In genomic region chrX:38650404-38651039, GRCm38 (mm10) we compare ENCODE assay signal across 13 mouse cellular contexts. TPM values are rescaled to one million over a fixed set of nuclear protein-coding genes. Genes with fewer than 3 reads are reported as not detected.
A peak's percentile ranks its signal among the peaks of the same experiment; 100 is the strongest.
DNase-seq lines count a peak whose midpoint lies in the region; ATAC-seq and TF ChIP-seq lines count a peak whose summit lies in the region.
"Had no signal": no experiment of that assay in that cellular context is flagged by ENCODE, and none has a peak within 500 bp of the region (broad histone marks: within the 10 kb centered on the region; RNA-seq: fewer than 3 reads in every experiment).

No protein-coding gene starts in this region.

- 65% methylated on average over 9 of the region's 9 CpGs for WGBS in heart, adult 2 months
- WGBS in heart, embryonic 11.5 days (ENCODE audit: insufficient replicate concordance) = 63% methylated on average over 9 of the region's 9 CpGs
- 44% methylated on average over 9 of the region's 9 CpGs for WGBS in liver, adult 2 months
- 55% methylated on average over 9 of the region's 9 CpGs for WGBS in liver, embryonic 12.5 days (ENCODE audit: insufficient replicate concordance)
- WGBS in limb, embryonic 15.5 days = 45% methylated on average over 9 of the region's 9 CpGs
- 72% methylated on average over 9 of the region's 9 CpGs for WGBS in forebrain, embryonic 10.5 days

- no peaks in the 10 kb centered on the region for H3K4me1 ChIP-seq in heart, adult 2 months (ENCODE audit: control insufficient read depth, insufficient read depth, low read length)
- no peaks in the 10 kb centered on the region for H3K4me1 ChIP-seq in heart, embryonic 11.5 days (ENCODE audit: control insufficient read depth, insufficient read depth, low read length)
- no peaks in the 10 kb centered on the region for H3K4me1 ChIP-seq in liver, adult 2 months (ENCODE audit: control insufficient read depth, insufficient read depth, low read length)
- H3K4me1 ChIP-seq in liver, embryonic 12.5 days = no peaks in the 10 kb centered on the region
- no peaks in the 10 kb centered on the region for H3K4me1 ChIP-seq in limb, embryonic 15.5 days
- H3K4me1 ChIP-seq in forebrain, embryonic 10.5 days = 0 out of 2 replicates have a peak, but pooled peaks cover 4% of the 10 kb centered on the region
- H3K4me1 ChIP-seq: forebrain, embryonic 13.5 days had no signal

- H3K79me2 ChIP-seq in heart, adult 2 months (replicated peaks; ENCODE audit: control insufficient read depth, insufficient read depth, low read length) = no peaks in the 10 kb centered on the region
- H3K79me2 ChIP-seq in liver, adult 2 months (ENCODE audit: control insufficient read depth, insufficient read depth, low read length) = no peaks in the 10 kb centered on the region

- H3K4me2 ChIP-seq in heart, embryonic 11.5 days = no peak overlapping the region
- H3K4me2 ChIP-seq in liver, embryonic 12.5 days = no peak overlapping the region
- H3K4me2 ChIP-seq in limb, embryonic 15.5 days = peak overlapping the region; percentile 12; the same call in 1 of the 2 replicates
- H3K4me2 ChIP-seq: forebrain, embryonic 13.5 days had no signal

- TF ChIP-seq POLR2A in heart, adult 2 months (IDR thresholded peaks at IDR 0.05; ENCODE audit: insufficient read depth, low read depth, low read length) = no peak
- no peak for TF ChIP-seq POLR2A in liver, adult 2 months (IDR thresholded peaks at IDR 0.05; ENCODE audit: extremely low read depth, insufficient read depth, low read length)

- intact Hi-C loops in heart, adult 2 months (cut with DNase I) = loop anchor here (2.0 kb wide), 1 partner anchor 136 kb away; no protein-coding TSS in a partner anchor

- TF ChIP-seq CTCF in heart, adult 2 months (IDR thresholded peaks at IDR 0.05) = peak; percentile 45
- TF ChIP-seq CTCF in liver, adult 2 months (IDR thresholded peaks at IDR 0.05; ENCODE audit: low read depth, low read length) = 0 out of 2 replicates have a peak, but pooled peaks have one; percentile 11

- no peak for TF ChIP-seq EP300 in heart, adult 2 months (IDR thresholded peaks at IDR 0.05; ENCODE audit: insufficient read depth, low read depth, low read length)

- ATAC-seq in heart, embryonic 11.5 days (replicated peaks; ENCODE audit: insufficient number of reproducible peaks, low FRiP score, low TSS enrichment) = no peak
- no peak for ATAC-seq in liver, embryonic 12.5 days
- no peak for ATAC-seq in limb, embryonic 15.5 days (ENCODE audit: insufficient number of reproducible peaks, low FRiP score, low TSS enrichment, low read depth)
- ATAC-seq in activated CD4-positive, CD25-positive, alpha-beta regulatory T cell, adult 4 months = no peak
- ATAC-seq: forebrain, embryonic 13.5 days had no signal

- no peak overlapping the region for H3K4me3 ChIP-seq in heart, adult 2 months
- H3K4me3 ChIP-seq in heart, embryonic 11.5 days (ENCODE audit: low read depth, low read length) = no peak overlapping the region
- no peak overlapping the region for H3K4me3 ChIP-seq in liver, adult 2 months (ENCODE audit: insufficient read depth, low read depth, low read length)
- no peak overlapping the region for H3K4me3 ChIP-seq in liver, embryonic 12.5 days
- no peak overlapping the region for H3K4me3 ChIP-seq in limb, embryonic 15.5 days
- no peak overlapping the region for H3K4me3 ChIP-seq in forebrain, embryonic 10.5 days
- H3K4me3 ChIP-seq: forebrain, embryonic 13.5 days had no signal

- H3K36me3 ChIP-seq in heart, adult 2 months (ENCODE audit: control insufficient read depth, insufficient read depth, low read length) = no peaks in the 10 kb centered on the region
- no peaks in the 10 kb centered on the region for H3K36me3 ChIP-seq in heart, embryonic 11.5 days (ENCODE audit: control insufficient read depth, insufficient read depth, low read length)
- no peaks in the 10 kb centered on the region for H3K36me3 ChIP-seq in liver, adult 2 months (ENCODE audit: control insufficient read depth, insufficient read depth, low read length)
- H3K36me3 ChIP-seq in liver, embryonic 12.5 days = no peaks in the 10 kb centered on the region
- H3K36me3 ChIP-seq in limb, embryonic 15.5 days = no peaks in the 10 kb centered on the region
- H3K36me3 ChIP-seq in forebrain, embryonic 10.5 days (replicated peaks) = no peaks in the 10 kb centered on the region

- no peak for DNase-seq in heart, adult 2 months
- peak; percentile 16 for DNase-seq in liver, adult 2 months (ENCODE audit: extremely low read depth, low read depth, low spot score)
- DNase-seq in Muller cell, postnatal 12 days (ENCODE audit: inconsistent ontology term) = peak; percentile 10
- no peak for DNase-seq in forebrain, embryonic 10.5 days (ENCODE audit: extremely low spot score, low spot score)
- DNase-seq: adrenal gland, adult 8-10 months; left cerebral cortex, postnatal 4 days; spleen, adult 18-20 months; thymus, adult 2 months had no signal

- H3K27me3 ChIP-seq in heart, adult 2 months (ENCODE audit: control insufficient read depth, insufficient read depth, low read length) = no peaks in the 10 kb centered on the region
- no peaks in the 10 kb centered on the region for H3K27me3 ChIP-seq in heart, embryonic 11.5 days (ENCODE audit: control insufficient read depth, insufficient read depth, low read length)
- no peaks in the 10 kb centered on the region for H3K27me3 ChIP-seq in liver, adult 2 months (ENCODE audit: control insufficient read depth, insufficient read depth, low read length)
- no peaks in the 10 kb centered on the region for H3K27me3 ChIP-seq in liver, embryonic 12.5 days (replicated peaks)
- H3K27me3 ChIP-seq in limb, embryonic 15.5 days = no peaks in the 10 kb centered on the region
- no peaks in the 10 kb centered on the region for H3K27me3 ChIP-seq in forebrain, embryonic 10.5 days (ENCODE audit: poor library complexity, severe bottlenecking)
- H3K27me3 ChIP-seq: forebrain, embryonic 13.5 days had no signal

- no peak overlapping the region for H3K9ac ChIP-seq in heart, adult 2 months (ENCODE audit: low read depth, low read length)
- H3K9ac ChIP-seq in heart, embryonic 11.5 days (ENCODE audit: low read depth, low read length) = no peak overlapping the region
- no peak overlapping the region for H3K9ac ChIP-seq in liver, adult 2 months (ENCODE audit: low read depth, low read length)
- no peak overlapping the region for H3K9ac ChIP-seq in liver, embryonic 12.5 days
- H3K9ac ChIP-seq in limb, embryonic 15.5 days = no peak overlapping the region
- H3K9ac ChIP-seq: forebrain, embryonic 13.5 days had no signal

- no peak overlapping the region for H3K27ac ChIP-seq in heart, adult 2 months
- H3K27ac ChIP-seq in heart, embryonic 11.5 days (ENCODE audit: low read depth, low read length) = no peak overlapping the region
- no peak overlapping the region for H3K27ac ChIP-seq in liver, adult 2 months (replicated peaks; ENCODE audit: insufficient read depth, low read depth, low read length)
- H3K27ac ChIP-seq in liver, embryonic 12.5 days = no peak overlapping the region
- no peak overlapping the region for H3K27ac ChIP-seq in limb, embryonic 15.5 days
- H3K27ac ChIP-seq in forebrain, embryonic 10.5 days = no peak overlapping the region
- H3K27ac ChIP-seq: forebrain, embryonic 13.5 days had no signal

- H3K9me3 ChIP-seq in heart, embryonic 11.5 days (replicated peaks; ENCODE audit: control insufficient read depth, low read length) = no peaks in the 10 kb centered on the region
- 0 out of 2 replicates have a peak, but pooled peaks cover 3% of the 10 kb centered on the region for H3K9me3 ChIP-seq in liver, embryonic 12.5 days (replicated peaks)
- H3K9me3 ChIP-seq in limb, embryonic 15.5 days = no peaks in the 10 kb centered on the region
- 0 out of 2 replicates have a peak, but pooled peaks cover 2% of the 10 kb centered on the region for H3K9me3 ChIP-seq in forebrain, embryonic 10.5 days
- H3K9me3 ChIP-seq: forebrain, embryonic 13.5 days had no signal

RNA-seq across cellular contexts. Expression of gene C1galt1c1, which starts 15.6 kb away (rescaled TPM):
- total RNA-seq in heart, adult 2 months (2021) = 10 to 100 TPM; 11.6 to 13.1 TPM
- polyA plus RNA-seq in heart, adult 2 months (2012; rRNA removed) = 6.2 and 10.3 TPM in 2 replicates
- 29.6 and 30.2 TPM in 2 replicates for polyA plus RNA-seq in heart, embryonic 11.5 days (2014; fragmentation: Nextera tagmentation; extraction: Ambion mirVana)
- 33.7 and 35.4 TPM in 2 replicates for total RNA-seq in liver, adult 2 months (2014; rRNA removed)
- 4.3 and 5.1 TPM in 2 replicates for polyA plus RNA-seq in liver, adult 2 months (2012; rRNA removed)
- 11.1 and 13.1 TPM in 2 replicates for polyA plus RNA-seq in liver, embryonic 12.5 days (2016; fragmentation: Nextera tagmentation; extraction: Ambion mirVana)
- polyA plus RNA-seq in limb, embryonic 15.5 days (2015; fragmentation: Nextera tagmentation; extraction: Ambion mirVana) = 31.7 and 35.0 TPM in 2 replicates
- polyA plus RNA-seq in activated CD4-positive, CD25-positive, alpha-beta regulatory T cell, adult 4 months (2017; shearing (Covaris generic)) = 10 to 100 TPM; 23.5 to 28.0 TPM
- polyA plus RNA-seq in forebrain, embryonic 10.5 days (2016; fragmentation: Nextera tagmentation; extraction: Ambion mirVana) = 14.7 and 16.5 TPM in 2 replicates

RNA-seq across cellular contexts. Expression of gene Mcts1, which starts 50.1 kb away (rescaled TPM):
- 10 to 100 TPM; 32.5 to 34.7 TPM for total RNA-seq in heart, adult 2 months (2021)
- polyA plus RNA-seq in heart, adult 2 months (2012; rRNA removed) = 11.9 and 17.1 TPM in 2 replicates
- polyA plus RNA-seq in heart, embryonic 11.5 days (2014; fragmentation: Nextera tagmentation; extraction: Ambion mirVana) = 51.2 and 56.5 TPM in 2 replicates
- 31.5 and 37.3 TPM in 2 replicates for total RNA-seq in liver, adult 2 months (2014; rRNA removed)
- 8.2 and 10.5 TPM in 2 replicates for polyA plus RNA-seq in liver, adult 2 months (2012; rRNA removed)
- polyA plus RNA-seq in liver, embryonic 12.5 days (2016; fragmentation: Nextera tagmentation; extraction: Ambion mirVana) = 56.8 TPM in 2 replicates
- polyA plus RNA-seq in limb, embryonic 15.5 days (2015; fragmentation: Nextera tagmentation; extraction: Ambion mirVana) = 91.5 and 109 TPM in 2 replicates
- polyA plus RNA-seq in activated CD4-positive, CD25-positive, alpha-beta regulatory T cell, adult 4 months (2017; shearing (Covaris generic)) = 100 to 1,000 TPM; 124 to 127 TPM
- polyA plus RNA-seq in forebrain, embryonic 10.5 days (2016; fragmentation: Nextera tagmentation; extraction: Ambion mirVana) = 73.2 and 76.0 TPM in 2 replicates

Comparison
In these comparisons a context has a peak if more than half of its experiments do, and no peak if none do; other contexts are left out.
1. DNase-seq: peak in liver, adult 2 months (single experiment) and Muller cell, postnatal 12 days (single experiment); none in heart, adult 2 months (0 of 2) and forebrain, embryonic 10.5 days (single experiment).